Mouse (Mus musculus) olfactory bulb, adult 2 months (tissue): ENCODE measurements at regions not wholly inside any gene's neighbourhood (a gene's known extent, or its start where the extent isn't known, plus 50 kb on each side); places are given as distances from the start of the nearest gene placed in this dataset.

Experiments used
- CTCF ChIP-seq: fragments of 200-500 bp; IDR thresholded peaks from 2 replicates; pipeline ENCODE4 v1.5.1; 2012; ENCODE audit warnings: low read depth, mild to moderate bottlenecking, low read length, moderate library complexity; ENCODE audit not compliant: insufficient read depth
- POLR2A ChIP-seq: fragments of 200-500 bp; IDR thresholded peaks from 2 replicates; pipeline ENCODE4 v1.6.1; 2012; ENCODE audit warnings: mild to moderate bottlenecking, low read depth, low read length, moderate library complexity; ENCODE audit not compliant: insufficient read depth

DNA sequence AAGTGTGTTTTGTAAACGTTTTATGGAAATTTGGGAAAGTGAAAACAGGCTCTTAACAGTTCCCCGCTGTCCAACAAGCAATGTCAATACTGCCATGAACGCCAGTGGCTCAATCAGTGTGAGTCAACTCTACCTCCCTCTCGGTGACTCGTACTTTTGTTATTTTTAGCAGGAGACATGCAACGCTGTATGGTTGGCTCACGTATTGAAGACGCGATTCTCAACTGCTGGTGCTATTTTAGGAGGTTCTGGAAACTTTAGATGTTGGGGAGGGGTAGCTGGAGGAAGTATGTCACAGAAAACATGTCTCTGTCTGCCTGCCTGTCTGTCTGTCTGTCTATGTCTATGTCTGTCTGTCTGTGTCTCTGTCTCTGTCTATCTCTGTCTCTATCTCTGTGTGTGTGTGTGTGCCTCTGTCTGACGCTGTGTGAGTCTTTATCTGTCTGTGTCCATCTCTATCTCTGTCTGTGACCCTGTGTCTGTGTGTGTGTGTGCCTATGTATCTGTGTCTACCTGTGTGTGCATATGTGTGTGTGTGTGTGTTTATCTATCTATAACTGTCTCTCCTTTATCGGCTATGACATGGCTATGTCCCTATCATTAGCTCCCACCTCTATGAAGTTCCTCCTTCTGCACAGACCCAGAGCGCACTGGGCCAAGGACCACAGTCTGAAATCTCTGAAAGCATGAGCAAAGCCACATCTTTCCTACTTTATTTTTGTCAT, 283.9 kb upstream of the Runx1 start:
- TF ChIP-seq CTCF (no peak), POLR2A (no peak)
